Mouse (Mus musculus): ENCODE measurements around the gene Hhat.

DNA sequence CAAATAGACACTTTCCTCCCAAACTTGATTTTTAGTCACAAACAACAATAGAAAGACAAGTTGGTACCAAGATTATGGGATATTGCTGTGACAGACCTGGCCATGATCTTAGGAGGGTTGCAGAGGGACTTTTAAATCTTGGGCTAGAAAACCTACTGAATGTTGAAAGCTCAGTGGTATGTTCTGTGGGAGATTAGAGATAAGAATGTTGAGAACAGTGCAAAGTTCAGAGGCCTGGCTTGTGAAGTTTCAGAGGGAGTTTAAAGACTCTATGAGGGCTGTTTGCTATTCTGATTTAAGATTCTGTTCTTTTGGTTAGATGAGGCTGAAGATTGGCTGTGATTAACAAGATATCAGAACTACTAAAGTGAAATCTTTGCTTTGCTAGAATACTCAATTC, 206.3 kb downstream of the Hhat start:
- no peak for TF ChIP-seq CTCF (conservative IDR thresholded peaks at IDR 0.05; ENCODE audit: low read length)
- TF ChIP-seq POU5F1 (IDR thresholded peaks at IDR 0.05; ENCODE audit: borderline replicate concordance, low read length): no peak

All from E14TG2a.4 (cell line).